Comparison of ENCODE assay signal across 14 mouse cellular contexts in the genomic region with DNA sequence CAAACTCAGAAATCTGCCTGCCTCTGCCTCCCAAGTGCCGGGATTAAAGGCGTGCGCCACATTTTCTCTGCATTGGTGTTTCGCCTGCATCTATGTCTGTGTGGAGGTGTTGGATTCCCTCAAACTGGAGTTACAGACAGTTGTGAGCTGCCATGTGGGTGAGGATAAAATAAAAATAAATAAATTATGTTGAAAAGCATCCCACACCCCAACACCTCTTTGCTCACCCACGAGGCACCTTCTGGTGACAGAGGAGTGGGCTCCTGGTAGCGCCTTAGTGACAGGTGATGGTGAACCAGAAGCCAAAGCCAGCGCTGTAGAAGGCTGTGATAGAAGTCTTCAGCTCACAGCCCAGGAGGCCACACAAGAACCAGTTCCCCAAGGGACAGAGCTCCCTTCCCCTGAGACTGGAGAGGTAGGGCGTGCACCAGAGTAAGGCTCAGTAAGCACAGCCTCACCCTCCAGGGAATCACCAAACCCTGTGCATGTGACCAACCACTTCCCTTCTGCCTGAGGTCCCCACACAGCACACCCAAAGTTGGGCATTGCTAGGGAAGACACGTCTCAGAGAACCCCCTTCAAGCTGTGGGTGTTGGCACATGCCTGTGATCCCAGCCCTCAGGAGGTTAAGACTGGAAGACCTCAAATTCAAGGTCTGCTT. TPM values are rescaled to one million over a fixed set of nuclear protein-coding genes. Genes with fewer than 3 reads are reported as not detected.
DNase-seq lines count a peak whose midpoint lies in the region; ATAC-seq lines count a peak whose summit lies in the region.
"Had no signal": no experiment of that assay in that cellular context is flagged by ENCODE, and none has a peak within 500 bp of the region (broad histone marks: within the 10 kb centered on the region; RNA-seq: fewer than 3 reads in every experiment).

No protein-coding gene starts in this region.

- no peaks in the 10 kb centered on the region for H3K4me1 ChIP-seq in kidney, embryonic 14.5 days (ENCODE audit: control insufficient read depth, insufficient read depth, low read length)
- H3K4me1 ChIP-seq in heart, embryonic 10.5 days, result 0 out of 2 replicates have a peak, but pooled peaks cover under 1% of the 10 kb centered on the region
- H3K4me1 ChIP-seq: limb, embryonic 12.5 days had no signal

- H3K4me3 ChIP-seq in kidney, embryonic 14.5 days (ENCODE audit: low read length), result no peak overlapping the region
- no peak overlapping the region for H3K4me3 ChIP-seq in heart, embryonic 10.5 days
- H3K4me3 ChIP-seq: heart, adult 2 months; limb, embryonic 12.5 days had no signal

- H3K36me3 ChIP-seq in kidney, embryonic 14.5 days (ENCODE audit: control insufficient read depth, insufficient read depth, low read length), result no peaks in the 10 kb centered on the region
- no peaks in the 10 kb centered on the region for H3K36me3 ChIP-seq in heart, embryonic 10.5 days
- H3K36me3 ChIP-seq: limb, embryonic 12.5 days had no signal

- no peaks in the 10 kb centered on the region for H3K27me3 ChIP-seq in kidney, embryonic 14.5 days (ENCODE audit: control insufficient read depth, insufficient read depth, low read length)
- no peaks in the 10 kb centered on the region for H3K27me3 ChIP-seq in heart, embryonic 10.5 days (ENCODE audit: insufficient read depth, poor library complexity, severe bottlenecking)

- ATAC-seq in megakaryocyte, adult 5-6 weeks (ENCODE audit: poor library complexity, severe bottlenecking), result peak; percentile 57
- ATAC-seq in kidney, embryonic 14.5 days (ENCODE audit: low FRiP score, low TSS enrichment), result no peak
- ATAC-seq: forebrain, postnatal 0 days had no signal

- no peak overlapping the region for H3K27ac ChIP-seq in kidney, embryonic 14.5 days (ENCODE audit: low read depth, low read length)
- no peak overlapping the region for H3K27ac ChIP-seq in heart, embryonic 10.5 days
- H3K27ac ChIP-seq: heart, adult 2 months; hindbrain, embryonic 14.5 days; limb, embryonic 12.5 days had no signal

- peak; percentile 36 for DNase-seq in adrenal gland, postnatal 14 days
- DNase-seq in adrenal gland, adult (ENCODE audit: inconsistent age in 2 of 2, low spot score in 1 of 2), result no peak
- DNase-seq in brain, adult 2 months (ENCODE audit: low read depth, low spot score), result peak; percentile 39
- DNase-seq in spleen, postnatal 4 days (ENCODE audit: low spot score in 2 of 2), result peak; percentile 77 to 83
- no peak for DNase-seq in retina, embryonic 14.5 days (ENCODE audit: low spot score)
- no peak for DNase-seq in heart, embryonic 10.5 days (ENCODE audit: low spot score)
- DNase-seq: cerebellum, postnatal 10 days; forebrain, postnatal 0 days had no signal

- H3K9ac ChIP-seq in kidney, embryonic 14.5 days (ENCODE audit: low read depth, low read length), result no peak overlapping the region
- H3K9ac ChIP-seq: forebrain, postnatal 0 days; hindbrain, embryonic 14.5 days; limb, embryonic 12.5 days had no signal

- no peaks in the 10 kb centered on the region for H3K9me3 ChIP-seq in kidney, embryonic 14.5 days (ENCODE audit: control insufficient read depth, low read length)
- H3K9me3 ChIP-seq in heart, embryonic 10.5 days, result no peaks in the 10 kb centered on the region

- WGBS in kidney, embryonic 14.5 days, result 91% methylated on average over 9 of the region's 9 CpGs
- WGBS in heart, embryonic 10.5 days, result 89% methylated on average over 9 of the region's 9 CpGs

- H3K4me2 ChIP-seq in kidney, embryonic 14.5 days (replicated peaks; ENCODE audit: low read depth, low read length), result no peak overlapping the region
- H3K4me2 ChIP-seq: hindbrain, embryonic 14.5 days; limb, embryonic 12.5 days had no signal

RNA-seq across cellular contexts. Expression of a gene that starts 6.7 kb away (rescaled TPM):
- not detected in 2 replicates for total RNA-seq in adrenal gland, postnatal 14 days (2021)
- total RNA-seq in megakaryocyte, adult 5-6 weeks (2015), result 0.74 and 1.8 TPM in 2 replicates
- 0.66 and 0.94 TPM in 2 replicates for total RNA-seq in megakaryocyte, adult 5-6 weeks (2017)
- polyA plus RNA-seq in kidney, embryonic 14.5 days (2014; fragmentation: Nextera tagmentation; extraction: Ambion mirVana), result not detected in 2 replicates
- 0.16 TPM in 1 of 2 replicates, not detected in the other for polyA plus RNA-seq in heart, embryonic 10.5 days (2016; fragmentation: Nextera tagmentation; extraction: Ambion mirVana)
- total RNA-seq: forebrain, postnatal 0 days; heart, adult 2 months had no signal
- polyA plus RNA-seq: brain, embryonic 14.5 days; forebrain, postnatal 0 days; hindbrain, embryonic 14.5 days; limb, embryonic 12.5 days had no signal

RNA-seq across cellular contexts. Expression of a gene that starts 16.9 kb away (rescaled TPM):
- total RNA-seq in adrenal gland, postnatal 14 days (2021), result 5.2 and 7.9 TPM in 2 replicates
- 100 and 110 TPM in 2 replicates for total RNA-seq in megakaryocyte, adult 5-6 weeks (2015)
- total RNA-seq in megakaryocyte, adult 5-6 weeks (2017), result 96.3 and 124 TPM in 2 replicates
- 14.1 TPM in 2 replicates for polyA plus RNA-seq in kidney, embryonic 14.5 days (2014; fragmentation: Nextera tagmentation; extraction: Ambion mirVana)
- polyA plus RNA-seq in heart, embryonic 10.5 days (2016; fragmentation: Nextera tagmentation; extraction: Ambion mirVana), result 4.3 and 7.3 TPM in 2 replicates

RNA-seq across cellular contexts. Expression of a gene that starts 36.4 kb away (rescaled TPM):
- total RNA-seq in adrenal gland, postnatal 14 days (2021), result 5.7 and 6.4 TPM in 2 replicates
- total RNA-seq in megakaryocyte, adult 5-6 weeks (2015), result not detected in 2 replicates
- not detected in 2 replicates for total RNA-seq in megakaryocyte, adult 5-6 weeks (2017)
- polyA plus RNA-seq in kidney, embryonic 14.5 days (2014; fragmentation: Nextera tagmentation; extraction: Ambion mirVana), result 1.5 and 5.9 TPM in 2 replicates
- polyA plus RNA-seq in heart, embryonic 10.5 days (2016; fragmentation: Nextera tagmentation; extraction: Ambion mirVana), result 0.54 and 0.63 TPM in 2 replicates

RNA-seq across cellular contexts. Expression of a gene that starts 46.0 kb away (rescaled TPM):
- total RNA-seq in adrenal gland, postnatal 14 days (2021), result 17.3 and 26.7 TPM in 2 replicates
- 21.6 and 22.3 TPM in 2 replicates for total RNA-seq in megakaryocyte, adult 5-6 weeks (2015)
- 16.7 and 30.3 TPM in 2 replicates for total RNA-seq in megakaryocyte, adult 5-6 weeks (2017)
- polyA plus RNA-seq in kidney, embryonic 14.5 days (2014; fragmentation: Nextera tagmentation; extraction: Ambion mirVana), result 25.0 and 32.3 TPM in 2 replicates
- 25.4 and 27.7 TPM in 2 replicates for polyA plus RNA-seq in heart, embryonic 10.5 days (2016; fragmentation: Nextera tagmentation; extraction: Ambion mirVana)

Comparison
In these comparisons a context has a peak if more than half of its experiments do, and no peak if none do; other contexts are left out.
1. DNase-seq: peak in adrenal gland, postnatal 14 days (single experiment), brain, adult 2 months (single experiment) and spleen, postnatal 4 days (2 of 2); none in adrenal gland, adult (0 of 2), retina, embryonic 14.5 days (single experiment) and heart, embryonic 10.5 days (single experiment).
2. RNA of a gene that starts 16.9 kb away (total RNA-seq): 96.3 to 124 TPM in megakaryocyte, adult 5-6 weeks; 5.2 to 7.9 TPM in adrenal gland, postnatal 14 days; every median in the first group is over 10 times any median in the second.